Mouse (Mus musculus) midbrain, embryonic 10.5 days (tissue): ENCODE results near the gene Cbx1. TPM values are rescaled to one million over a fixed set of nuclear protein-coding genes. Genes with fewer than 3 reads are reported as not detected.

Source experiments
- microRNA counts: library from miRNA; unstranded; fragments of <30 nt; microRNA quantifications from one replicate; lab custom pipeline; 2017
- microRNA-seq: library from miRNA; unstranded; fragments of <30 nt; microRNA quantifications from one replicate; pipeline ENCODE4, GENCODE M21; 2017
- polyA plus RNA-seq: library from polyadenylated mRNA; unstranded; fragments of >200 nt; fragmentation: Nextera tagmentation; extraction: Ambion mirVana; gene quantifications from 2 replicates; pipeline ENCODE4 v1.2.1, GENCODE M21; 2016

The Cbx1 gene
- polyA plus RNA-seq, 1 experiment from 2014 or later: 198 TPM

MicroRNA genes within 50 kb of the gene (microRNA counts, 519-probe panel; counts per million panel counts)
- 7,172 counts per million, percentile 70 among the panel's probes with 10 or more counts for microRNA mmu-miR-152 (lab: Ali Mortazavi, UCI)

Small RNA genes within 50 kb of the gene (microRNA-seq; reads per million reads assigned to microRNA genes)
- 91.0 reads per million, percentile 49 among the genes with 10 or more reads in this experiment for gene Mir152

Other genes with a start within 250 kb of the Cbx1 start
- 27.6 and 33.0 TPM in 2 replicates for gene Snx11, start 11.6 kb upstream of the Cbx1 start, polyA plus RNA-seq
- 71.9 and 78.0 TPM in 2 replicates for gene Nfe2l1, start 40.8 kb downstream of the Cbx1 start, polyA plus RNA-seq
- gene Copz2, start 60.7 kb downstream of the Cbx1 start, polyA plus RNA-seq: 44.9 and 46.1 TPM in 2 replicates
- 116 and 120 TPM in 2 replicates for gene Cdk5rap3, start 127.4 kb downstream of the Cbx1 start, polyA plus RNA-seq
- gene Prr15l, start 139.0 kb downstream of the Cbx1 start, polyA plus RNA-seq: 0.04 and 0.05 TPM in 2 replicates
- gene Pnpo, start 154.9 kb downstream of the Cbx1 start, polyA plus RNA-seq: 28.2 and 32.1 TPM in 2 replicates
- gene Sp2, start 193.8 kb downstream of the Cbx1 start, polyA plus RNA-seq: 30.5 and 35.5 TPM in 2 replicates
- gene Sp6, start 224.3 kb downstream of the Cbx1 start, polyA plus RNA-seq: 0.71 and 2.0 TPM in 2 replicates
- 39.5 and 42.2 TPM in 2 replicates for gene Scrn2, start 240.8 kb downstream of the Cbx1 start, polyA plus RNA-seq